Mouse (Mus musculus) embryonic fibroblast, embryonic 13.5 days (primary cell): ENCODE data around the gene Gm3854.

Experiments
- CTCF ChIP-seq: IDR thresholded peaks from 2 replicates; pipeline ENCODE4 v1.5.1; 2011; ENCODE audit warnings: mild to moderate bottlenecking, control low read depth, low read length, moderate library complexity, borderline replicate concordance; ENCODE audit not compliant: insufficient read depth
- POLR2A ChIP-seq: IDR thresholded peaks from 2 replicates; pipeline ENCODE4 v1.6.1; 2011; ENCODE audit warnings: low read depth, mild to moderate bottlenecking, control low read depth, low read length, moderate library complexity

- TF ChIP-seq CTCF (no peak), POLR2A (no peak)
These were observed 565 bp downstream of the Gm3854 start for GRCm38 (mm10) chr7:6344124-6344523.
